Mouse (Mus musculus): ENCODE data around the gene Fap. TPM values are rescaled to one million over a fixed set of nuclear protein-coding genes. Genes with fewer than 3 reads are reported as not detected.

The Fap gene
- total RNA-seq, 2 experiments from 2014 or later: 61.8 to 66.9 TPM

DNA sequence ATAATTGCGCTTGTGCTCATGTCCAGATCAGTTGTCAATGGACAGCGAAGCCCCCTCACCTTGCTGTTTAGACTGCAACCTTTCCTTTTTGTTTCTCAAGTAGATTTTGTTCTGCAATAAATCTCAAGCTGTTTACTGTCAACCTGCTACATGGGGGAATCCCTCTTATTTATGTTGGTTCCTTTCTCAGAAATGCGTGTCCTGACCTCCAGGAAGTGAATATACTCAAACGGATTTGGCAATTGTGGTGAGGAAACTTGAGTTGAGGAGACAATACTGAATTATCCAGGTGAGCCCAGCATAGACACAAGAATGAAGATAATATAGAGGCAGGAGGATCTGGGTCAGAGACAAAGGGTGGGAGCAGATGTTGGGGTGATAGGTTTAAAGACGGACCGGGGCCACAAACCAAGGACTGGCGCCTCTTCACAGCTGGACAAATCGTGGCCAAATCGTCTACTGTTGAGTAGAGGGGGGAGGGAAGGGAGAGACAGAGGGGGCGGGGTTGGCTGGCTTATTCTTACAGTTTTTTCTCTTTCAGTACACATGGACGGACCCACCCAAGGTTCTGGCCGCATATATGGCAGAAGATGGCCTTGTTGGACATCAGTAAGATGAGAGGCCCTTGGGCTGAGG, 112.9 kb downstream of the Fap start:
- no peak for DNase-seq (ENCODE audit: low spot score in 2 of 2)

DNA sequence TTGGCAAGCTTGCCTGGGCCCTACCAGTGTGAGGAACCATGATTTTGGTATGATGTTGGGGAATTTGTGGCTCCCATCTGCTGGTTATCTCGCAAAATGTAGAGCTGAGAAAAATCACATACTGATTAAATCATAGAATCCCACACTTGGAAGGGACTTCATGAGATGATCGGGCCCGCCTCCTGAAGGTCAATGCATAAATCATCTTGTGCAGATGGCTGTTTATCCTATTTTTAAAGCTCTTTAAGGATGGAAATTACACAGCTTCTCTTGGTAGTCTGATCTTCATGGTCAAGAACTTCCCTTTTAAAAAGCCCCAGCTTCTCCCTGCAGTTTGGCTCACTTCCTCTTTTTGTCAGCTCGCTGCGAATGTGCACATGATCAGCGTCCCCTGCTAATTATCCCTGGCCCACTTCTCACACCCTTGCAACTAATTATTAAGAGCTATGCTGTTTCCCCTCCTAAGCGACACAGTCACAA, 113.6 kb downstream of the Fap start:
- DNase-seq (ENCODE audit: low spot score in 2 of 2): no peak

DNA sequence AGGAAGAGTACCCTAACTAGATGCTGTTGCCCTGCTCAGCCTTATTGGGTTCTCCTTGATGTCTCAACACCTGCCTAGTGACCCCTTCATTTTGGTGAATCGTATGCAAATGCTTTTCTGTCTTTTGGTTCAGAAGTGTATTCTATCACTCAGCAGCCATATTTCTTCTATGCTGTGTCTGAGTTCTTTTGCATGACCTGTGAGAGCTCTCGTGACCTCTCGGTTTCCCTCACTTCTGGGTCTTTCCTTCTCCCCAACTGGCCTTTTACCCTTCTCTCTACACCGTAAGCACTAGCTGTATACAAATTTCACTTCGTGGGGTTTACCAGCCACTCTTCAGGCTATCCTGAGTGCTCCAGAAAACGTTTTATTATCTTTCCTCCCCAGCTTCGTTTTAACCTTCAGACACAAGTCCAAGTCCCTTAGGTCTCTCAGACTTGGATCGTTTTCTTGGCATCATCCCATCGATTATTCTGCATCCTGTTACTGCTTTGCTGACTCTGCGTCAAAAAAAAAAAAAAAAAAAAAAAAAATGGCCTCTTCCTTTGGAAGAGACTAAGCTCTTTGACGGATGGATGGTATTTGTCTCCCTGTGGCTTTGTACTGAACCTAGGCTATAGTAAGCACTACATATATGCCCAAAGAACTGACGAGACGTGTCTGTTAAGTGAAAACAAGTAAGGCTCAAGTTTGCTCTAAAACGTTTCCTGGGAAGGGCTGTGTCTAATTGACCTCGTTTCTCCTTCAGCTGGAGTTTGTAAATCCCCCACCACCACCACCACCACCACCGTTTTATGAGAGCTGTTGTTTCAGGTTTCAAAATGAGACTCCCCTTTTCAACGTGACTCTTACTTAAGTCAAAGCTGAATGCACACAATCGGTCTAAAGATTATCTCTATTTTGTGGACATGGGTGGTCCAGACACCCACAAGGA, 114.4 kb downstream of the Fap start:
- DNase-seq (ENCODE audit: low spot score in 2 of 2): no peak

DNA sequence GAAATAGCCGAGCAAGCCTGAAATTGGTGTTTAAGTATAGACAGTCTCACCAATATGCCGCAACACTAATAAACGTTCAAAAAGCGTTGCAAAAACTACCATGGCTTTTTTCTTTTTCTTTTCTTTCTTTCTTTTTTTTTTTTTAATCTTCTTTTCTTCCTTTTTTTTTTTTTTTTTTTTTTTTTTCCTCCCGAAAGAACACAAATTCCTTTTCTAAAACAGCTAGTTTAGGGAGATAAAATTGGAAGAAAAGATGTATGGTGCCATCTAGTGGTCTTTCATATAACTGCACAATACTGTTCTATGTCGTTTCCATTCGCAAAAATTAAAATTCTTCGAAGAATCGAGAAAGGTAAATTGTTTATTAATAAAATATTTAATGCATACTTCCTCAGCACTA, 115.8 kb downstream of the Fap start:
- no peak for DNase-seq (ENCODE audit: low spot score in 2 of 2)

DNA sequence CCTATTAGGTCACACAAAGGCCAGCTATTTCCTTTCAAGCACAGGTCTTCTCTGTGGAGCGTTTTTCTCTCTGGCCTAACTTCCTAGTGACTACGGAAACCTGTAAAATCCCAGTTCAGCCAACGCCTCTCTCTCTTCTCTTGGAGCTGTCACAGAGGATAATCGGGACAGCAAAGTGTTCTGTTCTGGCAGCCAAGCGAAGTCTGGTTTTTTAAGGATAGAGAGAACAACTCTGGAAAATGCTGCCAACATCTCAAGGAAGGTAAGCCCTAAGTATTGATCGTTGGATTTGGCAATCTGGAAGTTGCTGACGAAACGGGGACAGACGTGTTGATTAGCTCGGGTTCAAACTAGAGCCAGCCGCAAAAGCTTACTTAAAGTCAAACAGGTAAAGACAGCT, 118.9 kb downstream of the Fap start:
- no peak for DNase-seq (ENCODE audit: low spot score in 2 of 2)

DNA sequence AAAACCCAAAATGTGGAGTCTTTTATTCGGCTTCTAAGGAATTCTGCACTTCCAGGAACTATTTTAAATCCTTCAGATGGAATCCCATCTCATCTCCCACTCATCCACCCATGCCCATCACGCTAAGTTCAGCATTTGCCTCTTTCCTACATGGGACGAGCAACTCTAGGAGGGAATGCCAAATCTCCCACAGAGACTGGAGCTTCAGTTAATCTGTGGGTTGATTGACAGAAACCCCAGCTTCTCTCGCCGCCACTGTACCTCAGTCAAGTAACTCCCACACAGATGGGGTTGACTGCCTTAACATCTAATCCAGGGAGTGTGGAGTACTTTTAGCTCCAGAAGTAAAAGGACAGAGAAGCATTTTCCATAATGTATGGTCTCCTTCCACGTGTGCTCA, 119.8 kb downstream of the Fap start:
- DNase-seq (ENCODE audit: low spot score in 2 of 2): no peak

Other genes with a start within 250 kb of the Fap start
- 10 to 100 TPM; 15.6 to 17.5 TPM for gene Dpp4, start 161.8 kb downstream of the Fap start, total RNA-seq (2021)
- under 1 TPM; 0.41 to 0.42 TPM for gene Gcg, start 90.4 kb downstream of the Fap start, total RNA-seq (2021)
- gene Ifih1, start 72.2 kb upstream of the Fap start, total RNA-seq (2021): 1 to 10 TPM; 2.0 TPM
- gene Gca, start 90.2 kb upstream of the Fap start, total RNA-seq (2021): 1 to 10 TPM; 2.1 to 2.4 TPM

Measured in gastrocnemius, postnatal 4 days (tissue).